Mouse (Mus musculus): Measurements from ENCODE around the gene Rhobtb1. TPM values are rescaled to one million over a fixed set of nuclear protein-coding genes. Genes with fewer than 3 reads are reported as not detected.

The Rhobtb1 gene
- polyA plus RNA-seq, 1 experiment from 2014 or later = 28.4 TPM

DNA sequence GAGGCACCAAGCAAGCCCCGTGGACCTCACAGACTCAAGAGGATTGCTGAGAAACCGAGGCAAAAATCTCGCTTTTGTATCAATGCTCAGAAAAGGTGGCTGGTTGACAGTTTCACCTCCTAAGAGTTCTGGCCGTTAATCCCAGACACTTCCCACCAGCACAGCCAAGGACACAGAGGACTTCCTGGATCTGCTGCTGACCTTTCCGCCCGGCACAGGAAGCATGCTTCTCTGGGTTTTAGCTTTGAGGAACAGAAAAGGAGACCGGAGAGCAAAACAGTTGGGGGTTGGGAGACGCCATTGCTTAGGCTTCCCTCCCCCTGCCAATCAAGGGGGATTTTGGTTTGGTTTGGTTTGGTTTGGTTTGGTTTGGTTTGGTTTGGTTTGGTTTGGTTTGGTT, 108.7 kb downstream of the Rhobtb1 start:
- H3K27me3 ChIP-seq = no peaks in the 10 kb centered on the region
- no peak overlapping the region for H3K4me2 ChIP-seq (replicated peaks)
- no peak overlapping the region for H3K27ac ChIP-seq (replicated peaks)
- no peak overlapping the region for H3K9ac ChIP-seq
- H3K4me1 ChIP-seq = peaks cover 9% of the 10 kb centered on the region
- 81% methylated on average over 8 of the region's 8 CpGs for WGBS
- no peaks in the 10 kb centered on the region; the same call in 1 of the 2 replicates for H3K36me3 ChIP-seq
- H3K9me3 ChIP-seq (replicated peaks) = no peaks in the 10 kb centered on the region
- H3K4me3 ChIP-seq (replicated peaks) = no peak overlapping the region
- ATAC-seq (ENCODE audit: insufficient number of reproducible peaks, low FRiP score, low TSS enrichment, low read depth) = no peak

DNA sequence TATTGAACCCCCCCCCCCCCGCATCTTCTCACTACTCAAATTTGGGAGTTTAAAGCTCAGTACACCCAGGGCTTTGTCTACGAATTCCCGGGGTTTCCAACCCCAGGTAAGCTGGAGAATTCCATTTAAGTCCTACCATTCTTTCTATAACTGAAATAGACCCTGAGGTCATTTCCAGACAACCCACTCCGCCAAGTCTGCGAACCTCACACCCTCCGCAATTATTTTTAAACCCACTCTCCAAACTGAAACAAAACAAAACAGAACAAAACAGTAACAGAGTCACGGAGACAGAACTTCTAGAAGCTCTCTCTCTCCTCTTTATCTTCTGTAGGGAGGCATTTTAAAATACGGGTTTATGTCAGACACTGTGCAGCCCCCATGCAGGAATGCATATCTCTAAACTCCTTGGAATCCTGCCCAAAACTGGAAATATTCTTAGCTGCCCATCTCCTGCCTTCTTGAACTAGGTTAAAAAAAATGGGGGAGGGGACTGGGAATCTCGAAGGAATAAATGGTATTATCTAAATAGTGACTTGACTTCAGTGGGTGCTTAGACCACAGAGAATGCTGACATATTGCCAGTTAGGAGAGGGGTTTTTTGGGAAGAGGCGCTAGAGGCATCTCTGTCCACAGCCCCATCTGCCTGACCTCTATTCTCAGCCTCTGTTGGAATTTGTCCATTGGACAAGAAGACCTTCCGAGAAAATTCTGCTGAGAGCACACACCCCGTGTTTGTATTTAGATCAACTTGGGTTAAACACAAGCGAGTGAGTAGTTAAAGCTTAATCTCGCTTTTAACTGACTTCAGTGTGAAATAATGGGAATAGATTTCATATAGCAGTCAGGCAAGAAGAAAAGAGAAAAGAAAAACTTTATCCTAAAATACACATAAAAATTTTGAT, 111.9 kb downstream of the Rhobtb1 start:
- H3K27ac ChIP-seq (replicated peaks) = 0 out of 2 replicates have a peak overlapping the region, but pooled peaks have one; percentile 5
- 51% methylated on average over 14 of the region's 14 CpGs for WGBS
- no peaks in the 10 kb centered on the region for H3K9me3 ChIP-seq (replicated peaks)
- no peaks in the 10 kb centered on the region; the same call in 1 of the 2 replicates for H3K36me3 ChIP-seq
- ATAC-seq (ENCODE audit: insufficient number of reproducible peaks, low FRiP score, low TSS enrichment, low read depth) = no peak
- H3K4me2 ChIP-seq (replicated peaks) = no peak overlapping the region
- H3K4me1 ChIP-seq = peaks cover 11% of the 10 kb centered on the region
- no peak overlapping the region for H3K4me3 ChIP-seq (replicated peaks)
- no peak overlapping the region for H3K9ac ChIP-seq
- no peaks in the 10 kb centered on the region for H3K27me3 ChIP-seq

DNA sequence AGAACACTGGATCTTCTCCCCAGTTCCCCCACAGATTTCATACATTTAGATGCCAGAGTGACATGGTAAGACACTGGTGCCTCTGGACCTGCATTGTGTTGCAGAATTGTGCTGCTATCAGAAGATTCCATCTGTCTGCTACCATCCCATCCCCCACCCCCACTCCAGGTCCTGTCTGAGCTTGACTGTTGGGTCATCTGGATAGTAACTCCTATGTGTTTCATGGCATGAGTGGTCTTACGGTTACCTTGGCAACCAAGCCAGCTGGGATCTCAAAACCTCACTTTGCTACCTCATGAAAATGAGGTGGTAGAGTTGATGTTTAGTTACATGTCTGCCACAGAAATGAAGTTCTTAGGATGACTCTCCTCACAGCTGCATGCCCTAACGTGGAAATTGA, 112.7 kb downstream of the Rhobtb1 start:
- peaks cover under 1% of the 10 kb centered on the region; the same call in 1 of the 2 replicates for H3K36me3 ChIP-seq
- H3K9ac ChIP-seq = no peak overlapping the region
- no peaks in the 10 kb centered on the region for H3K27me3 ChIP-seq
- no peak for ATAC-seq (ENCODE audit: insufficient number of reproducible peaks, low FRiP score, low TSS enrichment, low read depth)
- H3K4me1 ChIP-seq = peaks cover 13% of the 10 kb centered on the region
- no peak overlapping the region for H3K4me3 ChIP-seq (replicated peaks)
- no peak overlapping the region for H3K4me2 ChIP-seq (replicated peaks)
- 60% methylated on average over 2 of the region's 2 CpGs for WGBS
- no peak overlapping the region for H3K27ac ChIP-seq (replicated peaks)
- no peaks in the 10 kb centered on the region for H3K9me3 ChIP-seq (replicated peaks)

DNA sequence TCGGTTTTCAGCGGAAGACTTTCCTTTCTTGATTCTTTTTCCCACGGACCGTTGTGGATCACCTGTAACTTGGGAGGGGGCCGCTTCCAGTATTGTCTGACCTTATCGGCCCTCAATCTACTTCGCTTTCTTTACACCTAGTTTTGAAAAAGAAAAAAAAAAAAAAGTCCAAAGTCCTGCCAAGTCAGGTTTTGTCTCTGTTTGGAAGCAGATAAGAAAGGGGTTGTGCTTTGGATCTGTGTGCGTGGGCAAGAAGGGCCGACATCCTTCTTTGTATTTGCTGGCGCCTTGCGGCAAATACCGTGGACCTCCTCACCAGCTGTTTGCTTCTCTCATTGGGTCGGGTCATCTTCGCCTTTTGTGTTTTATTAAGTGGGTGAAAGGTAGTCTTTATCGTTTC, 114.2 kb downstream of the Rhobtb1 start:
- WGBS = 90% methylated on average over 15 of the region's 15 CpGs
- Histone ChIP-seq H3K27ac (replicated peaks) (no peak overlapping the region), H3K27me3 (no peaks in the 10 kb centered on the region), H3K4me3 (replicated peaks) (no peak overlapping the region), H3K9me3 (replicated peaks) (no peaks in the 10 kb centered on the region), H3K4me1 (peaks cover 15% of the 10 kb centered on the region), H3K4me2 (replicated peaks) (no peak overlapping the region), H3K36me3 (peaks cover 10% of the 10 kb centered on the region), H3K9ac (no peak overlapping the region)
- no peak for ATAC-seq (ENCODE audit: insufficient number of reproducible peaks, low FRiP score, low TSS enrichment, low read depth)

DNA sequence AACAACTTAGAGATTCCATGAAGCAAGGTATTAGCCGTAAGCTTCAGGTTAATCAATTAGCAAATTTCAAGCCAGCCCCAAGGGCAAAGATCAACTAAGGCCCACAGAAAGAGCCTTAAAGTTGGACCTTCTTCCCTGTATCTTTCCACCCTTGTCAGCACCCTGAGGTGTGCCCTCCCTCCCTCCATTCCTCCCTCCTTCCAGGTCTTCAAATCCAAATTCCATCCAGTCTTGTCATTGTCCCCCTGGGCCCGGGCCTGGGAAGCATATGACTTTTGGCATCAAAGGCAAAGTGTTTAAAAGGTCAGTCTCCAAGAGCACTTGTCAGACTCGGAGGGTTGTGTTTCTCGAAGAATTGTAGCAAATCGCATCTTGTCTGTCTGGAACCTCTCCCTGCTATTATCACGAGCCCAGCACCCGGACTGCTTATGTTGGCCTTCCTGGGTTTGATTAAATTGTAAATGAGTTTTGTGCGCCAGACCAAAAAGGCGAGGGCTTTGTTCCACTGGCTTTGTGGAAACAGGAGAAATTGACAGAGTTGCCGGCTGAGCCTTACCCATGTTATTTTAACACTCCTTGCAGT, 116.9 kb downstream of the Rhobtb1 start:
- Histone ChIP-seq H3K9me3 (replicated peaks) (no peaks in the 10 kb centered on the region), H3K27me3 (no peaks in the 10 kb centered on the region), H3K36me3 (peaks cover 23% of the 10 kb centered on the region), H3K9ac (no peak overlapping the region), H3K4me1 (peaks cover 10% of the 10 kb centered on the region), H3K4me3 (replicated peaks) (no peak overlapping the region), H3K4me2 (replicated peaks) (no peak overlapping the region), H3K27ac (replicated peaks) (no peak overlapping the region)
- whole genome bisulfite sequencing = 46% methylated on average over 10 of the region's 10 CpGs
- ATAC-seq (ENCODE audit: insufficient number of reproducible peaks, low FRiP score, low TSS enrichment, low read depth) = no peak

DNA sequence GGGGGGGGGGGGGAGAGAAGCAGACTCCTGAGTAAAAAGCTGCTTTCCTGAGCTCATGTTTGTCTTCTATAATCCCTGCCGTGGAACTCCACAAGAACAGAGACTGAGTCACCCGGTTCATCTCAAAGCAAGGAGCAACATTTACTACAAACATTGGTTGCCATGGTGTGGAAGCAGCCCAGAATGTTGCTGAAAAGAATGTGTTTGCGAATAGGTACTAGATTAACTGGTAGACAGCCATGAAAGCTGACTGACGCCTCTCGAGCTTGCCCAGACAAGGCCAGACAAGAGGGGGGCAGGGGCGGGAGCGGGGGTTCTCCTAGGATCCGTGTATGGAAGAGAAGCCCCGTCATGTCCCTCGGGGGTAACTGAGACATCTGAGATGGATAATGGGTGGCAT, 120.2 kb downstream of the Rhobtb1 start:
- WGBS = 59% methylated on average over 10 of the region's 10 CpGs
- Histone ChIP-seq H3K9me3 (replicated peaks) (no peaks in the 10 kb centered on the region), H3K36me3 (peaks cover 24% of the 10 kb centered on the region)

DNA sequence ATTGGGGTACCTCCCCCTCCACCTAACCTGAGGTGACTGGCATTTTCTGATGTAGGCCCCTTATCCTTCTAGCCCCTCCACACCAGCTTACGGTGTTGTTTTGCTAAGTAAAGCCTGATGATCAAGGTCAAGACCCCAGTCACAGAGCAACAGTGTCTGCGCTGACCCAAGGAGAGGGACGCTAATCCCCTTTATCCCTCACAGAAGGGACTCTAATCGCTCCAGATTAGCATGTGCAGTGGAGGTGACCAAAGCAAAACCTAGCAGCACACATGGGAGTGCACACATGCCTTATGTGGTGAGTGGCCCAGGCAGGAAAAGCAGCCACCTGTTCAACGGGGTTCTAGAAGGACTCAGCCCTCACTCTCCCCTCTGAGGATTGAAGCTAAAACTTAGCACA, 123.0 kb downstream of the Rhobtb1 start:
- H3K4me3 ChIP-seq (replicated peaks) = no peak overlapping the region
- H3K36me3 ChIP-seq = peaks cover 36% of the 10 kb centered on the region
- 0 out of 2 replicates have a peak, but pooled peaks cover 3% of the 10 kb centered on the region for H3K4me1 ChIP-seq
- 41% methylated on average over 5 of the region's 5 CpGs for WGBS
- no peak overlapping the region for H3K27ac ChIP-seq (replicated peaks)
- ATAC-seq (ENCODE audit: insufficient number of reproducible peaks, low FRiP score, low TSS enrichment, low read depth) = no peak
- no peak overlapping the region for H3K9ac ChIP-seq
- H3K4me2 ChIP-seq (replicated peaks) = no peak overlapping the region
- no peaks in the 10 kb centered on the region for H3K9me3 ChIP-seq (replicated peaks)
- no peaks in the 10 kb centered on the region for H3K27me3 ChIP-seq

More for the DNA sequence above, 120.2 kb downstream of the Rhobtb1 start:
- no peaks in the 10 kb centered on the region for H3K27me3 ChIP-seq
- ATAC-seq (ENCODE audit: insufficient number of reproducible peaks, low FRiP score, low TSS enrichment, low read depth) = no peak
- no peak overlapping the region for H3K4me3 ChIP-seq (replicated peaks)
- H3K4me1 ChIP-seq = 0 out of 2 replicates have a peak, but pooled peaks cover 6% of the 10 kb centered on the region
- H3K4me2 ChIP-seq (replicated peaks) = no peak overlapping the region
- H3K27ac ChIP-seq (replicated peaks) = no peak overlapping the region; the same call in 1 of the 2 replicates
- no peak overlapping the region for H3K9ac ChIP-seq

DNA sequence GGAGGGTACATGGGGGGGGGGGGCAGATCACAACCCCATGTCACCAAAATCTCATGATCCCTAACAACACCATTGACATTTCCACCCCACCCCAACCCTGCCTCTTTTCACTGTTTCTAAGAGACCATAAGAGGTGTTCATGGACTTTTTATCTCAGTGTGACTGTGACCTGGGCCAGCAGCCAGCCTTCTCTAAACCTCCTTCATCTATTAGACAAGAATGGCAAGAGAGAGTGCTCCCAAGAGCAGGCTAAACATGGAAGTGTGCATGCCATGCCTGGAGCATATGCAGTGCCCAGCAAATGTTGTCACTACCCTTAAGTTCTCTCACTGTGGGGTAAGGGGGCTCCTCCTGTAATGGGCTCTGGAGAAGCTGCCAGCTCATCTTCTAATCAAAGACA, 123.5 kb downstream of the Rhobtb1 start:
- H3K4me1 ChIP-seq = 0 out of 2 replicates have a peak, but pooled peaks cover 3% of the 10 kb centered on the region
- H3K36me3 ChIP-seq = peaks cover 40% of the 10 kb centered on the region
- no peaks in the 10 kb centered on the region for H3K9me3 ChIP-seq (replicated peaks)
- H3K4me2 ChIP-seq (replicated peaks) = no peak overlapping the region
- no peaks in the 10 kb centered on the region for H3K27me3 ChIP-seq
- no peak overlapping the region for H3K4me3 ChIP-seq (replicated peaks)
- H3K9ac ChIP-seq = no peak overlapping the region
- H3K27ac ChIP-seq (replicated peaks) = no peak overlapping the region
- no peak for ATAC-seq (ENCODE audit: insufficient number of reproducible peaks, low FRiP score, low TSS enrichment, low read depth)

DNA sequence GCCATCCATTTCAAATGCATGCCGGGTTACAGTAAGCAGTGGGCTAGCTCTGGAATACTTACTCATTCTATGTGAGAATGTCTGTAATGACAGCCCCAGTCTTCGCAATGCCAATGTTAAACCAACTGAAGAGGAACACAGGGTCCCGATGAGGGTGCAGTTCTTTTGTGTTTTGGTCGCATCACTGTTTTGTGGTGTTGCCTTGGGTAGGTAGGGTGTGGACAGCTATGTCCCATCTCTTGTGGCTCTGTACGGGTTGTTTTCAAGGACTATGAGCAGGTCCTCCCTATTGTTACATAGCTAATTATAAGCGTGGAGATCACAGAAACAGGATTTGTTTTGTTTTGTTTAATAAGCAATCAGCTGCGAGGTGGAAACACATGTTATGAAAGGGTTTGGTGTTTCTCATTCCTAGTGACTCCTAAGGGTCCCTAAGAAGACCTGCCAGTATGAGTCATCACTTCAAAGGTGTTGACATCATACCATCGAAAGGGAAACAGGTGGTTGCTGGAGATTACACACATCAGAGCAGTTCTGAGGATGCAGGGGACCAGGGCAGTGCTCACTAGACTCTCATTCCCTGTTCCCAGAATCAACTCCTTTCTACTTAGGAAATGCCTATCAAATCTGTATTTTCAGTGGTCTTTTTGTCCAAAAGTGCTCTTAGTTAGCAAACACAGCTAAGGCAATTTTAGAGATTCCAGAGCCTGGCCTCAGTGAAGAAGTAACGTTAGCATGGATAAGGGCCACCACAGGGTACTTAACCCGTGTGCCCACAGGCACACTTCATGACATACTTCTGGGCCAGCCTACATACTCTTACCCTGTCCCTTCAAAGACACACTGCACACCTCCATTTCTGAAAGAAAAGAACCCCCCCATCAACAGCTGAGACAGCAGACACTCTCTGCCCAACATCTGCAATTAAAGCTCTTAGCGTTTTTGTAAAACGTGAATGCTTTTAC, 124.9 kb downstream of the Rhobtb1 start:
- no peaks in the 10 kb centered on the region for H3K27me3 ChIP-seq
- no peak overlapping the region for H3K4me2 ChIP-seq (replicated peaks)
- H3K4me1 ChIP-seq = no peaks in the 10 kb centered on the region
- no peak overlapping the region for H3K9ac ChIP-seq
- H3K27ac ChIP-seq (replicated peaks) = no peak overlapping the region
- no peak for ATAC-seq (ENCODE audit: insufficient number of reproducible peaks, low FRiP score, low TSS enrichment, low read depth)
- no peaks in the 10 kb centered on the region for H3K9me3 ChIP-seq (replicated peaks)
- 78% methylated on average over 12 of the region's 12 CpGs for WGBS
- peaks cover 27% of the 10 kb centered on the region for H3K36me3 ChIP-seq
- H3K4me3 ChIP-seq (replicated peaks) = no peak overlapping the region

DNA sequence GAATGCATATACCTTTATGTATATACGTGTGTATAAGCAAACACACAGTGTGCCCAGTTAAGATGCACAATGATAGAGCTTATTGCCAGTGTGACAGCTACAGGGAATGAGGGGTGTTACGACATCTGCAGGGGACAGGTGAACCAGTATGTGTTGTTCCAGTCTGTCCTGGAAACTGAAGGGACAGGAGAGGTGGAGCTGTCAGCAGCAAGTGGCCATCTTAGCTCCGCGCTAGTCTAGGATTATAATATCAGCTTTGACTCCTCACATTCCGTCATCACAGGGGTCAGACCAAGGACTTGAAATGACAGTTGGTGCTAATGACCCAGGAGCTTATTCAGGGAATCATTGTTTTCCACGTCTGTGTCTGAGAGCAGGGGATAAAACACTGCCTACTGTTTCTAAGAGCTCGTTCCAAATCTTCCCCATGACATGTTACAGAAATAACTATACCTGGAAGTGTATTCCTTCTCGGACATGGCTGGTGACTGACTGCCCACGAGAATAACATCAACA, 125.7 kb downstream of the Rhobtb1 start:
- H3K9me3 ChIP-seq (replicated peaks) = no peaks in the 10 kb centered on the region
- 87% methylated on average over 9 of the region's 9 CpGs for WGBS
- no peaks in the 10 kb centered on the region for H3K27me3 ChIP-seq
- peaks cover 30% of the 10 kb centered on the region for H3K36me3 ChIP-seq
- H3K4me2 ChIP-seq (replicated peaks) = no peak overlapping the region
- no peaks in the 10 kb centered on the region for H3K4me1 ChIP-seq
- no peak for ATAC-seq (ENCODE audit: insufficient number of reproducible peaks, low FRiP score, low TSS enrichment, low read depth)
- no peak overlapping the region for H3K4me3 ChIP-seq (replicated peaks)
- no peak overlapping the region for H3K9ac ChIP-seq
- no peak overlapping the region for H3K27ac ChIP-seq (replicated peaks)

Measured in embryonic facial prominence, embryonic 15.5 days (tissue).